ENCODE assay signal across 23 mouse cellular contexts in genomic region chr4:143058765-143059344, GRCm38 (mm10).
"Had no signal": no experiment of that assay in that cellular context is flagged by ENCODE, and none has a peak within 500 bp of the region (broad histone marks: within the 10 kb centered on the region; RNA-seq: fewer than 3 reads in every experiment).

No protein-coding gene starts in this region.

- ATAC-seq: hindbrain, embryonic 16.5 days; intestine, postnatal 0 days; liver, embryonic 12.5 days; midbrain, embryonic 15.5 days had no signal

- H3K4me3 ChIP-seq: left cerebral cortex, adult 2 months; limb, embryonic 12.5 days; limb, embryonic 15.5 days; liver, embryonic 12.5 days; liver, embryonic 15.5 days; midbrain, embryonic 15.5 days; neural tube, embryonic 12.5 days; neural tube, embryonic 15.5 days had no signal

- DNase-seq: layer of hippocampus, postnatal 36 days; left cerebral cortex, postnatal 4 days; lung, adult 2 months; lung, postnatal 14 days; lung, postnatal 4 days; right cerebral cortex, adult 18-20 months; right cerebral cortex, postnatal 14 days; right cerebral cortex, postnatal 4 days; thymus, adult 2 months; thymus, postnatal 14 days; thymus, postnatal 4 days had no signal

- H3K4me1 ChIP-seq: limb, embryonic 12.5 days; limb, embryonic 15.5 days; liver, embryonic 12.5 days; liver, embryonic 15.5 days; midbrain, embryonic 15.5 days; neural tube, embryonic 15.5 days had no signal

- H3K4me2 ChIP-seq: limb, embryonic 12.5 days; limb, embryonic 15.5 days; liver, embryonic 12.5 days; liver, embryonic 15.5 days; midbrain, embryonic 11.5 days; midbrain, embryonic 15.5 days; neural tube, embryonic 12.5 days; neural tube, embryonic 15.5 days had no signal

- H3K9ac ChIP-seq: limb, embryonic 12.5 days; limb, embryonic 15.5 days; liver, embryonic 12.5 days; liver, embryonic 15.5 days; midbrain, embryonic 15.5 days; neural tube, embryonic 12.5 days; neural tube, embryonic 15.5 days had no signal

- H3K36me3 ChIP-seq: limb, embryonic 12.5 days; limb, embryonic 15.5 days; liver, embryonic 12.5 days; liver, embryonic 15.5 days; midbrain, embryonic 15.5 days; neural tube, embryonic 12.5 days; neural tube, embryonic 15.5 days had no signal

- H3K27me3 ChIP-seq: limb, embryonic 12.5 days; limb, embryonic 15.5 days; liver, embryonic 12.5 days; liver, embryonic 15.5 days; midbrain, embryonic 15.5 days; neural tube, embryonic 12.5 days; neural tube, embryonic 15.5 days had no signal

- H3K27ac ChIP-seq: left cerebral cortex, adult 2 months; limb, embryonic 12.5 days; limb, embryonic 15.5 days; liver, embryonic 12.5 days; liver, embryonic 15.5 days; midbrain, embryonic 15.5 days; neural tube, embryonic 12.5 days; neural tube, embryonic 15.5 days; stomach, postnatal 0 days had no signal

- H3K9me3 ChIP-seq: limb, embryonic 12.5 days; limb, embryonic 15.5 days; liver, embryonic 12.5 days; liver, embryonic 15.5 days; midbrain, embryonic 15.5 days; neural tube, embryonic 12.5 days; neural tube, embryonic 15.5 days had no signal
